Mouse (Mus musculus): ENCODE results near the gene Anks3. TPM values are rescaled to one million over a fixed set of nuclear protein-coding genes. Genes with fewer than 3 reads are reported as not detected.

The Anks3 gene
- polyA plus RNA-seq, 1 experiment from 2014 or later, result 55.3 TPM

- Histone ChIP-seq H3K27ac (ENCODE audit: low read length) (no peak overlapping the region), H3K36me3 (ENCODE audit: control insufficient read depth, insufficient read depth, low read length) (peaks cover 26% of the 10 kb centered on the region), H3K4me1 (replicated peaks; ENCODE audit: control insufficient read depth, insufficient read depth, low read length) (peaks cover 5% of the 10 kb centered on the region), H3K4me3 (ENCODE audit: low read length) (no peak overlapping the region), H3K9me3 (ENCODE audit: control insufficient read depth, low read length) (no peaks in the 10 kb centered on the region), H3K27me3 (ENCODE audit: control insufficient read depth, insufficient read depth, low read depth, low read length) (no peaks in the 10 kb centered on the region), H3K4me2 (ENCODE audit: low read depth, low read length) (no peak overlapping the region), H3K9ac (ENCODE audit: low read length) (no peak overlapping the region)
- WGBS, result 80% methylated on average over 2 of the region's 2 CpGs
- ATAC-seq (ENCODE audit: low read depth), result no peak
These were observed 47.4 kb downstream of the Anks3 start for GRCm38 (mm10) chr16:4916608-4917007.

- H3K4me1 ChIP-seq (replicated peaks; ENCODE audit: control insufficient read depth, insufficient read depth, low read length), result peaks cover 5% of the 10 kb centered on the region
- H3K27ac ChIP-seq (ENCODE audit: low read length), result no peak overlapping the region
- no peaks in the 10 kb centered on the region for H3K9me3 ChIP-seq (ENCODE audit: control insufficient read depth, low read length)
- peaks cover 30% of the 10 kb centered on the region for H3K36me3 ChIP-seq (ENCODE audit: control insufficient read depth, insufficient read depth, low read length)
- H3K4me2 ChIP-seq (ENCODE audit: low read depth, low read length), result no peak overlapping the region
- H3K27me3 ChIP-seq (ENCODE audit: control insufficient read depth, insufficient read depth, low read depth, low read length), result no peaks in the 10 kb centered on the region
- 78% methylated on average over 3 of the region's 3 CpGs for WGBS
- ATAC-seq (ENCODE audit: low read depth), result no peak
- H3K4me3 ChIP-seq (ENCODE audit: low read length), result no peak overlapping the region
- no peak overlapping the region for H3K9ac ChIP-seq (ENCODE audit: low read length)
These were observed 48.1 kb downstream of the Anks3 start for GRCm38 (mm10) chr16:4915931-4916330.

GRCm38 (mm10) chr16:4913783-4914735 lies 49.9 kb downstream of the Anks3 start:
- ATAC-seq (ENCODE audit: low read depth), result peak; percentile 79
- H3K4me2 ChIP-seq (ENCODE audit: low read depth, low read length), result no peak overlapping the region
- peak overlapping the region; percentile 71 for H3K27ac ChIP-seq (ENCODE audit: low read length)
- H3K4me1 ChIP-seq (replicated peaks; ENCODE audit: control insufficient read depth, insufficient read depth, low read length), result peaks cover 5% of the 10 kb centered on the region
- H3K9ac ChIP-seq (ENCODE audit: low read length), result 0 out of 2 replicates have a peak overlapping the region, but pooled peaks have one; percentile 17
- H3K27me3 ChIP-seq (ENCODE audit: control insufficient read depth, insufficient read depth, low read depth, low read length), result no peaks in the 10 kb centered on the region
- no peaks in the 10 kb centered on the region for H3K9me3 ChIP-seq (ENCODE audit: control insufficient read depth, low read length)
- H3K36me3 ChIP-seq (ENCODE audit: control insufficient read depth, insufficient read depth, low read length), result peaks cover 37% of the 10 kb centered on the region
- H3K4me3 ChIP-seq (ENCODE audit: low read length), result no peak overlapping the region
- WGBS, result 31% methylated on average over 12 of the region's 12 CpGs

- WGBS, result 53% methylated on average over 11 of the region's 11 CpGs
- Histone ChIP-seq H3K9me3 (ENCODE audit: control insufficient read depth, low read length) (no peaks in the 10 kb centered on the region), H3K36me3 (ENCODE audit: control insufficient read depth, insufficient read depth, low read length) (peaks cover 35% of the 10 kb centered on the region), H3K27ac (ENCODE audit: low read length) (peak overlapping the region; percentile 71), H3K4me3 (ENCODE audit: low read length) (no peak overlapping the region), H3K4me1 (replicated peaks; ENCODE audit: control insufficient read depth, insufficient read depth, low read length) (peaks cover 5% of the 10 kb centered on the region), H3K27me3 (ENCODE audit: control insufficient read depth, insufficient read depth, low read depth, low read length) (no peaks in the 10 kb centered on the region), H3K9ac (ENCODE audit: low read length) (0 out of 2 replicates have a peak overlapping the region, but pooled peaks have one; percentile 17), H3K4me2 (ENCODE audit: low read depth, low read length) (no peak overlapping the region)
- peak; percentile 15; the same call in 1 of the 2 replicates for ATAC-seq (ENCODE audit: low read depth)
These were observed 50.9 kb downstream of the Anks3 start for GRCm38 (mm10) chr16:4912907-4913782.

- no peak for ATAC-seq (ENCODE audit: low read depth)
- Histone ChIP-seq H3K9ac (ENCODE audit: low read length) (no peak overlapping the region; the same call in 1 of the 2 replicates), H3K4me1 (replicated peaks; ENCODE audit: control insufficient read depth, insufficient read depth, low read length) (peaks cover 9% of the 10 kb centered on the region), H3K27ac (ENCODE audit: low read length) (peak overlapping the region; percentile 71; the same call in 1 of the 2 replicates), H3K36me3 (ENCODE audit: control insufficient read depth, insufficient read depth, low read length) (peaks cover 35% of the 10 kb centered on the region), H3K27me3 (ENCODE audit: control insufficient read depth, insufficient read depth, low read depth, low read length) (no peaks in the 10 kb centered on the region), H3K4me3 (ENCODE audit: low read length) (no peak overlapping the region), H3K9me3 (ENCODE audit: control insufficient read depth, low read length) (no peaks in the 10 kb centered on the region), H3K4me2 (ENCODE audit: low read depth, low read length) (no peak overlapping the region)
- 79% methylated on average over 10 of the region's 10 CpGs for WGBS
These were observed 51.8 kb downstream of the Anks3 start for GRCm38 (mm10) chr16:4912074-4912648.

- ATAC-seq (ENCODE audit: low read depth), result no peak
- peaks cover 22% of the 10 kb centered on the region for H3K36me3 ChIP-seq (ENCODE audit: control insufficient read depth, insufficient read depth, low read length)
- H3K9ac ChIP-seq (ENCODE audit: low read length), result no peak overlapping the region
- WGBS, result 92% methylated on average over 8 of the region's 8 CpGs
- peaks cover 14% of the 10 kb centered on the region for H3K4me1 ChIP-seq (replicated peaks; ENCODE audit: control insufficient read depth, insufficient read depth, low read length)
- H3K9me3 ChIP-seq (ENCODE audit: control insufficient read depth, low read length), result no peaks in the 10 kb centered on the region
- H3K4me3 ChIP-seq (ENCODE audit: low read length), result no peak overlapping the region
- no peak overlapping the region for H3K4me2 ChIP-seq (ENCODE audit: low read depth, low read length)
- no peak overlapping the region for H3K27ac ChIP-seq (ENCODE audit: low read length)
- no peaks in the 10 kb centered on the region for H3K27me3 ChIP-seq (ENCODE audit: control insufficient read depth, insufficient read depth, low read depth, low read length)
These were observed 53.2 kb downstream of the Anks3 start for GRCm38 (mm10) chr16:4910758-4911157.

- no peak overlapping the region for H3K9ac ChIP-seq (ENCODE audit: low read length)
- WGBS, result 95% methylated on average over 2 of the region's 2 CpGs
These were observed 54.3 kb downstream of the Anks3 start for GRCm38 (mm10) chr16:4909745-4910144.

GRCm38 (mm10) chr16:4907972-4908371 lies 56.0 kb downstream of the Anks3 start:
- no peak for ATAC-seq (ENCODE audit: low read depth)
- Histone ChIP-seq H3K27me3 (ENCODE audit: control insufficient read depth, insufficient read depth, low read depth, low read length) (no peaks in the 10 kb centered on the region), H3K4me1 (replicated peaks; ENCODE audit: control insufficient read depth, insufficient read depth, low read length) (peaks cover 16% of the 10 kb centered on the region), H3K27ac (ENCODE audit: low read length) (no peak overlapping the region), H3K4me2 (ENCODE audit: low read depth, low read length) (no peak overlapping the region), H3K9me3 (ENCODE audit: control insufficient read depth, low read length) (no peaks in the 10 kb centered on the region), H3K9ac (ENCODE audit: low read length) (no peak overlapping the region), H3K4me3 (ENCODE audit: low read length) (no peak overlapping the region), H3K36me3 (ENCODE audit: control insufficient read depth, insufficient read depth, low read length) (peaks cover 17% of the 10 kb centered on the region)
- 65% methylated on average over 5 of the region's 5 CpGs for WGBS

More at GRCm38 (mm10) chr16:4909745-4910144, 54.3 kb downstream of the Anks3 start:
- no peak for ATAC-seq (ENCODE audit: low read depth)
- H3K36me3 ChIP-seq (ENCODE audit: control insufficient read depth, insufficient read depth, low read length), result peaks cover 17% of the 10 kb centered on the region
- no peak overlapping the region for H3K4me2 ChIP-seq (ENCODE audit: low read depth, low read length)
- H3K4me3 ChIP-seq (ENCODE audit: low read length), result no peak overlapping the region
- H3K27me3 ChIP-seq (ENCODE audit: control insufficient read depth, insufficient read depth, low read depth, low read length), result no peaks in the 10 kb centered on the region
- H3K27ac ChIP-seq (ENCODE audit: low read length), result no peak overlapping the region
- no peaks in the 10 kb centered on the region for H3K9me3 ChIP-seq (ENCODE audit: control insufficient read depth, low read length)
- H3K4me1 ChIP-seq (replicated peaks; ENCODE audit: control insufficient read depth, insufficient read depth, low read length), result peaks cover 18% of the 10 kb centered on the region

Data from lung, embryonic 16.5 days (tissue).